Mouse (Mus musculus) frontal cortex, postnatal 36 days (tissue): ENCODE data around the gene Prtg.

Experiments used
- DNase-seq, 2 experiments: peaks; one replicate each; pipeline ENCODE4 v3.0.0; 2022; ENCODE audit warnings: low spot score in 2 of 2

The Prtg gene

GRCm38 (mm10) chr9:72862186-72862585 lies 55.5 kb downstream of the Prtg start:
- DNase-seq, result no peak

GRCm38 (mm10) chr9:72862955-72863354 lies 56.3 kb downstream of the Prtg start:
- DNase-seq, result no peak

- no peak for DNase-seq
Observed at GRCm38 (mm10) chr9:72863773-72864172, 57.1 kb downstream of the Prtg start.

GRCm38 (mm10) chr9:72867434-72867833 lies 60.8 kb downstream of the Prtg start:
- DNase-seq, result no peak

- no peak for DNase-seq
Observed at GRCm38 (mm10) chr9:72868774-72869173, 62.1 kb downstream of the Prtg start.

- no peak for DNase-seq
Observed at GRCm38 (mm10) chr9:72871506-72872297, 65.0 kb downstream of the Prtg start.

- DNase-seq, result no peak
Observed at GRCm38 (mm10) chr9:72872298-72873130, 65.8 kb downstream of the Prtg start.

- no peak for DNase-seq
Observed at GRCm38 (mm10) chr9:72875878-72876277, 69.2 kb downstream of the Prtg start.

- DNase-seq, result no peak
Observed at GRCm38 (mm10) chr9:72877905-72878304, 71.2 kb downstream of the Prtg start.

GRCm38 (mm10) chr9:72878656-72879055 lies 72.0 kb downstream of the Prtg start:
- DNase-seq, result no peak

GRCm38 (mm10) chr9:72879601-72880000 lies 72.9 kb downstream of the Prtg start:
- DNase-seq, result no peak

GRCm38 (mm10) chr9:72880225-72880960 lies 73.7 kb downstream of the Prtg start:
- no peak for DNase-seq

GRCm38 (mm10) chr9:72881026-72881768 lies 74.5 kb downstream of the Prtg start:
- no peak for DNase-seq

- peak; percentile 36 to 54 for DNase-seq
Observed at GRCm38 (mm10) chr9:72883940-72884339, 77.3 kb downstream of the Prtg start.

GRCm38 (mm10) chr9:72889777-72890176 lies 83.1 kb downstream of the Prtg start:
- DNase-seq, result peak in 1 of 2 experiments; percentile 51

- no peak for DNase-seq
Observed at GRCm38 (mm10) chr9:72890499-72891085, 83.9 kb downstream of the Prtg start.

GRCm38 (mm10) chr9:72892761-72893160 lies 86.1 kb downstream of the Prtg start:
- no peak for DNase-seq

GRCm38 (mm10) chr9:72894796-72895352 lies 88.2 kb downstream of the Prtg start:
- DNase-seq, result no peak

GRCm38 (mm10) chr9:72902057-72902456 lies 95.4 kb downstream of the Prtg start:
- DNase-seq, result no peak

GRCm38 (mm10) chr9:72902611-72903010 lies 95.9 kb downstream of the Prtg start:
- no peak for DNase-seq

GRCm38 (mm10) chr9:72906693-72907103 lies 100.0 kb downstream of the Prtg start:
- DNase-seq, result peak in 1 of 2 experiments; percentile 22
